Comparison of ENCODE assay signal across 19 mouse cellular contexts in genomic region chr1:136895877-136896276, GRCm38 (mm10).
DNase-seq lines count a peak whose midpoint lies in the region; ATAC-seq and TF ChIP-seq lines count a peak whose summit lies in the region.
"Had no signal": no experiment of that assay in that cellular context is flagged by ENCODE, and none has a peak within 500 bp of the region (broad histone marks: within the 10 kb centered on the region; RNA-seq: fewer than 3 reads in every experiment).

No protein-coding gene starts in this region.

- no peak overlapping the region for H3K4me3 ChIP-seq in heart, adult 2 months
- H3K4me3 ChIP-seq in liver, embryonic 12.5 days = no peak overlapping the region
- H3K4me3 ChIP-seq in liver, embryonic 11.5 days (ENCODE audit: low read depth, low read length) = no peak overlapping the region
- H3K4me3 ChIP-seq in liver, embryonic 15.5 days (replicated peaks) = no peak overlapping the region
- H3K4me3 ChIP-seq in stomach, embryonic 16.5 days (replicated peaks; ENCODE audit: low read length) = no peak overlapping the region
- no peak overlapping the region for H3K4me3 ChIP-seq in hindbrain, embryonic 10.5 days
- H3K4me3 ChIP-seq: embryonic facial prominence, embryonic 13.5 days; forebrain, embryonic 13.5 days; gastrocnemius, adult 2 months; heart, embryonic 10.5 days; hindbrain, embryonic 13.5 days had no signal

- no peaks in the 10 kb centered on the region for H3K27me3 ChIP-seq in heart, adult 2 months (ENCODE audit: control insufficient read depth, insufficient read depth, low read length)
- H3K27me3 ChIP-seq in liver, embryonic 12.5 days (replicated peaks) = no peaks in the 10 kb centered on the region
- no peaks in the 10 kb centered on the region for H3K27me3 ChIP-seq in liver, embryonic 11.5 days (replicated peaks; ENCODE audit: control insufficient read depth, insufficient read depth, low read length)
- H3K27me3 ChIP-seq in liver, embryonic 15.5 days = no peaks in the 10 kb centered on the region
- H3K27me3 ChIP-seq in stomach, embryonic 16.5 days (ENCODE audit: control insufficient read depth, insufficient read depth, low read length) = no peaks in the 10 kb centered on the region
- H3K27me3 ChIP-seq in hindbrain, embryonic 10.5 days (ENCODE audit: insufficient read depth, poor library complexity, severe bottlenecking) = no peaks in the 10 kb centered on the region
- H3K27me3 ChIP-seq: embryonic facial prominence, embryonic 13.5 days; forebrain, embryonic 13.5 days; hindbrain, embryonic 13.5 days had no signal

- no peak for TF ChIP-seq POLR2A in heart, adult 2 months (IDR thresholded peaks at IDR 0.05; ENCODE audit: insufficient read depth, low read depth, low read length)

- H3K79me2 ChIP-seq in heart, adult 2 months (replicated peaks; ENCODE audit: control insufficient read depth, insufficient read depth, low read length) = no peaks in the 10 kb centered on the region

- WGBS in heart, adult 2 months = 94% methylated on average over 8 of the region's 8 CpGs
- WGBS in liver, embryonic 12.5 days (ENCODE audit: insufficient replicate concordance) = 67% methylated on average over 8 of the region's 8 CpGs
- WGBS in liver, embryonic 11.5 days = 74% methylated on average over 8 of the region's 8 CpGs
- WGBS in liver, embryonic 15.5 days (ENCODE audit: insufficient replicate concordance) = 63% methylated on average over 8 of the region's 8 CpGs
- WGBS in stomach, embryonic 16.5 days = 57% methylated on average over 8 of the region's 8 CpGs
- 92% methylated on average over 8 of the region's 8 CpGs for WGBS in hindbrain, embryonic 10.5 days

- no peaks in the 10 kb centered on the region for H3K4me1 ChIP-seq in heart, adult 2 months (ENCODE audit: control insufficient read depth, insufficient read depth, low read length)
- H3K4me1 ChIP-seq in liver, embryonic 12.5 days = peaks cover 12% of the 10 kb centered on the region
- H3K4me1 ChIP-seq in liver, embryonic 11.5 days (replicated peaks; ENCODE audit: control insufficient read depth, insufficient read depth, low read length) = no peaks in the 10 kb centered on the region
- 0 out of 2 replicates have a peak, but pooled peaks cover 8% of the 10 kb centered on the region for H3K4me1 ChIP-seq in liver, embryonic 15.5 days (replicated peaks)
- 0 out of 2 replicates have a peak, but pooled peaks cover 12% of the 10 kb centered on the region for H3K4me1 ChIP-seq in stomach, embryonic 16.5 days (ENCODE audit: control insufficient read depth, insufficient read depth, low read length)
- no peaks in the 10 kb centered on the region for H3K4me1 ChIP-seq in hindbrain, embryonic 10.5 days (replicated peaks)
- H3K4me1 ChIP-seq: embryonic facial prominence, embryonic 13.5 days; forebrain, embryonic 13.5 days; hindbrain, embryonic 13.5 days had no signal

- TF ChIP-seq CTCF in heart, adult 2 months (IDR thresholded peaks at IDR 0.05) = no peak

- H3K27ac ChIP-seq in heart, adult 2 months = no peak overlapping the region
- H3K27ac ChIP-seq in liver, embryonic 12.5 days = no peak overlapping the region
- H3K27ac ChIP-seq in liver, embryonic 11.5 days (ENCODE audit: low read depth, low read length) = no peak overlapping the region
- peak overlapping the region; percentile 65; the same call in 1 of the 2 replicates for H3K27ac ChIP-seq in liver, embryonic 15.5 days (replicated peaks)
- H3K27ac ChIP-seq in stomach, embryonic 16.5 days (ENCODE audit: low read length) = peak overlapping the region; percentile 29; the same call in 1 of the 2 replicates
- no peak overlapping the region for H3K27ac ChIP-seq in hindbrain, embryonic 10.5 days
- H3K27ac ChIP-seq: embryonic facial prominence, embryonic 13.5 days; forebrain, embryonic 13.5 days; gastrocnemius, adult 2 months; heart, embryonic 10.5 days; hindbrain, embryonic 13.5 days had no signal

- peak; percentile 36 for DNase-seq in heart, adult 11 months
- no peak for DNase-seq in heart, adult 2 months
- no peak for DNase-seq in liver, embryonic 11.5 days (ENCODE audit: low spot score)
- no peak for DNase-seq in layer of hippocampus, postnatal 25 days (ENCODE audit: extremely low spot score in 1 of 2, low spot score in 1 of 2)
- DNase-seq in hindbrain, embryonic 10.5 days (ENCODE audit: low spot score) = no peak
- DNase-seq: adrenal gland, postnatal 10 days; cerebellum, adult 11 months; cerebellum, adult 8-10 months; gastrocnemius, adult 2 months; gastrocnemius, postnatal 25 days; heart, postnatal 10 days; heart, postnatal 4 days had no signal

- ATAC-seq in liver, embryonic 12.5 days = no peak
- no peak for ATAC-seq in liver, embryonic 11.5 days (replicated peaks; ENCODE audit: low FRiP score)
- ATAC-seq in liver, embryonic 15.5 days (ENCODE audit: insufficient read depth) = peak; percentile 52
- no peak for ATAC-seq in stomach, embryonic 16.5 days (ENCODE audit: insufficient read depth, low FRiP score)
- ATAC-seq: forebrain, embryonic 13.5 days had no signal

- H3K9ac ChIP-seq in heart, adult 2 months (ENCODE audit: low read depth, low read length) = no peak overlapping the region
- H3K9ac ChIP-seq in liver, embryonic 12.5 days = no peak overlapping the region
- no peak overlapping the region for H3K9ac ChIP-seq in liver, embryonic 11.5 days (ENCODE audit: low read depth, low read length)
- no peak overlapping the region for H3K9ac ChIP-seq in liver, embryonic 15.5 days
- no peak overlapping the region for H3K9ac ChIP-seq in stomach, embryonic 16.5 days (ENCODE audit: low read length)
- H3K9ac ChIP-seq: embryonic facial prominence, embryonic 13.5 days; forebrain, embryonic 13.5 days; hindbrain, embryonic 13.5 days had no signal

- H3K9me3 ChIP-seq in liver, embryonic 12.5 days (replicated peaks) = no peaks in the 10 kb centered on the region
- H3K9me3 ChIP-seq in liver, embryonic 11.5 days (ENCODE audit: control insufficient read depth, low read length) = no peaks in the 10 kb centered on the region
- no peaks in the 10 kb centered on the region for H3K9me3 ChIP-seq in liver, embryonic 15.5 days (replicated peaks)
- H3K9me3 ChIP-seq in stomach, embryonic 16.5 days (replicated peaks; ENCODE audit: control insufficient read depth, low read length) = no peaks in the 10 kb centered on the region
- H3K9me3 ChIP-seq in hindbrain, embryonic 10.5 days = no peaks in the 10 kb centered on the region
- H3K9me3 ChIP-seq: embryonic facial prominence, embryonic 13.5 days; forebrain, embryonic 13.5 days; heart, embryonic 10.5 days; hindbrain, embryonic 13.5 days had no signal

- H3K36me3 ChIP-seq in heart, adult 2 months (ENCODE audit: control insufficient read depth, insufficient read depth, low read length) = no peaks in the 10 kb centered on the region
- no peaks in the 10 kb centered on the region for H3K36me3 ChIP-seq in liver, embryonic 12.5 days
- H3K36me3 ChIP-seq in liver, embryonic 11.5 days (ENCODE audit: control insufficient read depth, insufficient read depth, low read length) = no peaks in the 10 kb centered on the region
- no peaks in the 10 kb centered on the region for H3K36me3 ChIP-seq in liver, embryonic 15.5 days (replicated peaks)
- no peaks in the 10 kb centered on the region for H3K36me3 ChIP-seq in stomach, embryonic 16.5 days (ENCODE audit: control insufficient read depth, insufficient read depth, low read length)
- no peaks in the 10 kb centered on the region for H3K36me3 ChIP-seq in hindbrain, embryonic 10.5 days
- H3K36me3 ChIP-seq: embryonic facial prominence, embryonic 13.5 days; heart, embryonic 10.5 days; hindbrain, embryonic 13.5 days had no signal

- intact Hi-C loops in heart, adult 2 months (cut with DNase I) = no loop called here

- H3K4me2 ChIP-seq in liver, embryonic 12.5 days = peak overlapping the region; percentile 12; the same call in 1 of the 2 replicates
- no peak overlapping the region for H3K4me2 ChIP-seq in liver, embryonic 11.5 days
- H3K4me2 ChIP-seq in liver, embryonic 15.5 days = no peak overlapping the region; the same call in 1 of the 2 replicates
- H3K4me2 ChIP-seq in stomach, embryonic 16.5 days (ENCODE audit: low read depth, low read length) = no peak overlapping the region; the same call in 1 of the 2 replicates
- H3K4me2 ChIP-seq: embryonic facial prominence, embryonic 13.5 days; forebrain, embryonic 13.5 days; hindbrain, embryonic 13.5 days had no signal

- no peak for TF ChIP-seq EP300 in heart, adult 2 months (IDR thresholded peaks at IDR 0.05; ENCODE audit: insufficient read depth, low read depth, low read length)

Comparison
In these comparisons a context has a peak if more than half of its experiments do, and no peak if none do; other contexts are left out.
1. H3K27ac ChIP-seq: peak in liver, embryonic 15.5 days (single experiment) and stomach, embryonic 16.5 days (single experiment); none in heart, adult 2 months (single experiment), liver, embryonic 12.5 days (single experiment), liver, embryonic 11.5 days (single experiment) and hindbrain, embryonic 10.5 days (single experiment).